Mouse (Mus musculus): ENCODE data around the gene Selenbp2.
A peak's percentile ranks its signal among the peaks of the same experiment; 100 is the strongest.
"Not testable (repeated sequence)": the region's sequence is repeated elsewhere in the genome, so short reads cannot be mapped to it uniquely, and the experiment has no call there.

Gene Selenbp2

DNA sequence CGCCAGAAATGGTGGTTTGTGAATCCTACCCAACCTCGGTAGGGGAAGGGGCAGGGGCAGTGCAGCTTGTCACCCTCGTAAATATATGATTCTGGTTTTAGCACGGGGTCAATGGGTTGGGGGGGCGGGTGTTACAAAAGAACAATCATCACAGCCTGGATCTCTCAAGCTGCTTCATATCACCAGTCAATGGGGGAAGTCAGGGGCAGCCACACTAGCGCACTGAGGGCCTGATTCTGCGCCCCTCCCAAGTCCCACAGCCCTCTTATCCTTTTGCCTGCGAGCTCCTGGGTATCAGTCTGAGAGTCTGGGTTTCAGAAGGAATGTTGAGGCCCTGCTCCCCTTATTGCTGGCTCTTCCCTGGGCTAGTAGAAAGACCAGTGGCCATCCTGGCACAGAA, 518 bp downstream of the Selenbp2 start:
- DNase-seq = not testable (repeated sequence)

DNA sequence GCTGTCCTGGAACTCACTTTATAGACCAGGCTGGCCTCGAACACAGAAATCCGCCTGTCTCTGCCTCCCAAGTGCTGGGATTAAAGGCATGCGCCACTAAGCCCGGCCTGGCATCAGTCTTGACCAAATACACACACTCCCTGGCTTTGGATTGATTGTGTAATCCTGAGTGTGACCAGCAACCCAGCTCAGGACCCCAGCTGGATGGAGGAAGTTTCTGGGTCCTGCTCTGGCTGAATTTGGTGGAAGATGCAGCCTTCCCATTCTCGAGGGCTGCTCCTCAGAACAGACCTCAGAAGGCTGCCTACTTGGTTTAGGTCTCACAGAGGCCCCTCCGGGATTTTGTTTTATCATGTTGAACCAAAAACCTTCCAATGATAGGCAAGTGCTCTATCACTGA, 2.2 kb downstream of the Selenbp2 start:
- DNase-seq = not testable (repeated sequence)

DNA sequence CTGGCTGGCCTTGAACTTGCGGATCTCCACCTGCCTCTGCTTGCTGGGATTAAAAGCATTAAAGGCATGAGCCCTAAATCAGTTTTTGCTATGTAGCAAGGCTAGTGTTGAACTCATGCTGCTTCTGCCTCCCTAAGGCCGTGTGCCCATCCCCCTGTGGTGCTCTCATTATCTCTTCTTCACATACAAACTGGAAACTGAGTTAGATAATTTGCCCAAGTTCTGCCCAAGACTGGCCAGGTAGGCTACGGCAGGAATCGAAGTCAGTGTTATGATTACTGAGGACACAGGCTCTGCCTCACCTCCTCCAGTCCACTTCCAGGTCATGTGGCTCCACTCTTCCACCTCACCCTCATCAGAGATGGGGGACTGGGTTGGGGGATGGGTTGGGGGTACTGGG, 2.9 kb downstream of the Selenbp2 start:
- not testable (repeated sequence) for DNase-seq

DNA sequence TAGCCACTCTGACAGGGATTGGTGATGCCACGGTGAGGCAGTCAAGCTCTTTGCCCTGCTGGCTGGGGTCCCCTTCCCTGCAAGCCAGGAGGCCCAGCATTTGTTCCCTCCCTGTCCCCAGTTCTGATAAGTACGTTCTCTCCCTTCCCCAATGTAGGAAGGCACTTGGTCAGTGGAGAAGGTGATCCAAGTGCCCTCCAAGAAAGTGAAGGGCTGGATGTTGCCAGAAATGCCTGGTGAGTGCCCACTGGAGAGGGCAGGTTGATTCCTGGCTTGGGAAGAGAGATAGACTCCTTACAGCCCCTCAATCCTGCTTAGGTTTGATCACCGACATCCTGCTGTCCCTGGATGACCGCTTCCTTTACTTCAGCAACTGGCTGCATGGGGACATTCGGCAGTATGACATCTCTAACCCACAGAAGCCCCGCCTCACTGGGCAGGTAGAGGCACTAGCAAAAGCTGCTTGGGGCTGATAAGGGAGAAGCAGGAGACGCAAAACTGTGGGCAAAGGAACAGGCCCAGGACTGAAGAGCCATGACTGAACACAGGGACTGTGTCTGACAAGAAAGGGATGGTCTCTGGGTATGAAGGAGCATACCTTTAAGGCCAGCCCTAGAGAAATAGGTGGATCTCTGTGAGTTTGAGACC, 8.9 kb downstream of the Selenbp2 start:
- DNase-seq = not testable (repeated sequence)

DNA sequence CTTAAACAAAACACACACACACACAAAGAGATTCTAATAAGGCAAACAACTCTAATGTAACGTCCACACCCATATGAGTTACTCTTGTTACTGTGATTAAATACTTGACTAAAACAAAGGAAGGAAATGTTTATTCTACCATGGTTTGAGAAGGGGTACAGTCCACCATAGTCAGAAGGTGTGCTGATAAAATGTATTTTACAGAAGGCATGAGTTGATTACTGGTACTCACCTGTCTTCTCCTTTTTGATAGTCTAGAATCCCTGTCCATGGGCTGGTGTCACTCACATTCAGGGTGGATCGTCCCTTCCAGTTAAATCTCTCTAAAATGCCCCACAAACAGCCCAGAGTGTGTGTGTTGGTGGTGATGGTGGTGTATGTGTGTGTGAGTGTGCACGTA, 9.5 kb downstream of the Selenbp2 start:
- DNase-seq = no peak

DNA sequence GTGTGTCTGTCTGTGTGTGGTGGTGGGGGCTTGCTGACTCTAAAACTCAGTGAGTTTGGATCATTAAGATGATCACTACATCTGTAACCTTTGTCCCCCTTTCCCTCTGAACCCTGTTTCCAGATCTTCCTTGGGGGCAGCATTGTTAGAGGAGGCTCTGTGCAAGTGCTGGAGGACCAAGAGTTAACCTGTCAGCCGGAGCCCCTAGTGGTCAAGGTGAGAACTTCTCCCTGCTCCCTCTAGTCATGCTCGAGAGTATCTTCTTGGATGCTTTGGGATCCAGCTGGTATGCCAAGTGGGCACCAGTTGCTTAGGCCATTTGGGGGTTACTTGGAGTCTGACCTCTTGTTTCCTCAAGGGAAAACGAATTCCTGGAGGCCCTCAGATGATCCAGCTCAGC, 10.0 kb downstream of the Selenbp2 start:
- DNase-seq = peak; percentile 15 to 25

DNA sequence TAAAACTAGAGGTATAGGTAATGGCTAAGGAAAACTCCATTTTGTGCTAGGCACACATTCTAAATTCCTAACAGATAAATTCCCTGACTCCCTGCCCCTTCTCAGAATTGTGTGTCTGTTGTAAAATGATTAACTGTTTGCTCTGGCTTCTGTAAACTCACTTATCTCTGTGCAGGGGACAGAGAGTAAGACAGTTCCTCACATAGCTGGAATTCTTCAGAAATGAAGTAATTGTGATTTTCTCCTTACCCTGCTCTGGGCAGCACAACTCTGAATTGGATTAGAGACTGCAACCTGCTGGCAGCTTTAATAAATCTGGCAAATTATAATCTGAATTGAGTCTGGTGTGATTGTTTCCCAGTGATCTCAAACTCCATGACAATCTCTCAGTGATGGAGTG, 17.2 kb downstream of the Selenbp2 start:
- DNase-seq = not testable (repeated sequence)

DNA sequence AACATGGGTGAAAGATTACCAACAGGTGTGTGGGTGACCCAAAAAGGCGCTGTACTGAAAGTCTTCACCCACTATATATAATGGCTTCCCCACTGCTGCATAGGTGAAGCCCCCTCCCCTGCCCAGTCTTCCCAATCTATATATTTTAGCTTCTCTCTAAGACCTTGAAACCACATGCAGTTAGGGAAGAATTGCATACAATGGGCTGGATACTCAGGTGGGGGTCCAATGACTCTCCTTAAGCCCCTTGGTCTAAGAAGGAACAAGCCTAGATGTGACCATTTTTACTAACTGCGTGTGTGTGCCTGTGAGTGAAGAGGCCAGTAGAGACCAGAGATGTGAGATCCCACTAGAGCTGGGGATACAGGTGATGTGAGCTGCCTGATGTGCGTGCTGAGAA, 20.1 kb downstream of the Selenbp2 start:
- not testable (repeated sequence) for DNase-seq

DNA sequence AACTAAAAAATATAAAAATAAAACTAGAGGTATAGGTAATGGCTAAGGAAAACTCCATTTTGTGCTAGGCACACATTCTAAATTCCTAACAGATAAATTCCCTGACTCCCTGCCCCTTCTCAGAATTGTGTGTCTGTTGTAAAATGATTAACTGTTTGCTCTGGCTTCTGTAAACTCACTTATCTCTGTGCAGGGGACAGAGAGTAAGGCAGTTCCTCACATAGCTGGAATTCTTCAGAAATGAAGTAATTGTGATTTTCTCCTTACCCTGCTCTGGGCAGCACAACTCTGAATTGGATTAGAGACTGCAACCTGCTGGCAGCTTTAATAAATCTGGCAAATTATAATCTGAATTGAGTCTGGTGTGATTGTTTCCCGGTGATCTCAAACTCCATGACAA, 24.9 kb downstream of the Selenbp2 start:
- DNase-seq = not testable (repeated sequence)

DNA sequence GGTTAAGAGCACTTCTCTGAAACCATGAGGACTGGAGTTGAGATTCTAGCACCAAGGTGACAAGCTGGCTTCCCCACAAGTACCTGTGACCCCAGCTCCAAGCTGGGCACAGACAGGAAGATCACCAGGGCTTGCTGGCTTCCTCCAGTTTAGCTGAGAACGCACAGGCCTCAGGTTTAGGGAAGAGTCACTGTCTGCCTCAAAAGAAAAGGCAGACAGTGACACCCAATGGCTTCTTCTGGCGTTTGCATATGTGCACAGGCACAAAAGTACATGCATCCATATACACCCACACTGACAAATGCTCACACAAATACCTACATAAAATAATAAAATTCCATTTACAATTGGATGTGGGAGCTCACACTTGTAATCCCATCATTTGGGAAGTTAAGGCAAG, 30.3 kb downstream of the Selenbp2 start:
- DNase-seq = peak; percentile 7

DNA sequence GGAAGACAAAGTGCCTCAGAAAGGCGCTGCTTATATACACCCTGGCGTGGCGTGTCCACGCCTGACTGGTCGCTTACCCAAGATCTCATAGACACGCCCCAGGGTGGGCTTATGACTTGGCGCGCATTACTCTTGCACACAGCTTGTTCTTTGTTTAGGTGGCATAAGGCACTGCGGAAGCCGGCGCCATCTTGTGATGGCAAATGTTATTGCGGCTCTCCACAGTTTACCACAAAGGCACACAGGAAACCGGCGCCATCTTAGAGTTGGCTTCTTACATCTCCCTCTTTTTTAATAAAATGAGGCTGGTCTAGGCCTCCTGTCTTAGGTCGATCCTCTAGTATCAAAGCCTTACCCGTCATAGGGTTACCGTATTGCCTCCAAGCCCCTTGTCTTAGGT, 52.3 kb downstream of the Selenbp2 start:
- no peak for DNase-seq

Measured in cerebellum, adult 18-20 months (tissue).